8 mouse cellular contexts compared by ENCODE assay signal in the genomic region with DNA sequence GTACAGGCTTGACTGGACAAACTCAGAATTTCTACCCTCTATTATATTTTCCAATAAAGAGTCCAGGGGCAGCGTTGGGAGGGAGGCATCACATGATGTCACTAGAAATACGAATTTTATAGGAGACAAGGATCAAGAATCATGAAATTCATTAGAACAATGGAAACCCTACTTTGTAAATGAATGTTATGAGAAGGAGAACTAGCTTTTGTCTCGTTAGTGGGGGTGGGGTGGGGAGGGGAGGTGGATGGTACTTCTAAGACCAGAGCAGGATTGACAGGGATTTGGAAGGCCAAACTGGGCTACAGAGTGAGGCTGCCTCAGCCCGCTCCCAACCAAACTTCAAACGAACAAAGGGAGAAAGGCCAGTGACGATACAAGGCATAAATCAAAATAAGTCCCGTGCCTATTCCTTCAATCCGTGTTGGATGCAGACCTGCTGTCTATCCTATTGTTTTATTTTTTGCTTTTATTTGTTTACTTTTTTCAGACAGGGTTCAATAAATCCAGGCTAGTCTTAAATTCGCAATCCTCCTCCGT. TPM values are rescaled to one million over a fixed set of nuclear protein-coding genes. Genes with fewer than 3 reads are reported as not detected.
DNase-seq lines count a peak whose midpoint lies in the region; ATAC-seq and TF ChIP-seq lines count a peak whose summit lies in the region.

No protein-coding gene starts in this region.

- H3K27me3 ChIP-seq in C2C12 (ENCODE audit: control insufficient read depth, insufficient read depth, insufficient read length) = no peaks in the 10 kb centered on the region
- H3K27me3 ChIP-seq in forebrain, embryonic 13.5 days = no peaks in the 10 kb centered on the region
- H3K27me3 ChIP-seq in liver, embryonic 16.5 days (ENCODE audit: control insufficient read depth, insufficient read depth, low read depth, low read length) = no peaks in the 10 kb centered on the region

- H3ac ChIP-seq in C2C12 (ENCODE audit: control insufficient read depth, insufficient read length, low read depth) = peak overlapping the region; percentile 95

- 1% methylated on average over 10 of the region's 10 CpGs for WGBS in forebrain, embryonic 13.5 days
- 5% methylated on average over 10 of the region's 10 CpGs for WGBS in liver, embryonic 16.5 days (ENCODE audit: insufficient replicate concordance)

- peak overlapping the region; percentile 92 for H3K27ac ChIP-seq in forebrain, embryonic 13.5 days
- peak overlapping the region; percentile 98 for H3K27ac ChIP-seq in liver, embryonic 16.5 days (ENCODE audit: low read length)

- H3K4me1 ChIP-seq in forebrain, embryonic 13.5 days = peaks cover 39% of the 10 kb centered on the region
- peaks cover 36% of the 10 kb centered on the region for H3K4me1 ChIP-seq in liver, embryonic 16.5 days (ENCODE audit: control insufficient read depth, low read depth, low read length)

- H3K9me3 ChIP-seq in forebrain, embryonic 13.5 days (replicated peaks) = no peaks in the 10 kb centered on the region
- H3K9me3 ChIP-seq in liver, embryonic 16.5 days (replicated peaks; ENCODE audit: control insufficient read depth, low read length) = no peaks in the 10 kb centered on the region

- H3K79me3 ChIP-seq in C2C12 (ENCODE audit: low read depth) = peaks cover 53% of the 10 kb centered on the region

- H3K4me3 ChIP-seq in C2C12 (ENCODE audit: insufficient read depth, poor library complexity, severe bottlenecking) = peak overlapping the region; percentile 55
- peak overlapping the region; percentile 67 for H3K4me3 ChIP-seq in forebrain, embryonic 13.5 days
- H3K4me3 ChIP-seq in liver, embryonic 16.5 days (ENCODE audit: low read depth, low read length) = peak overlapping the region; percentile 86

- H3K79me2 ChIP-seq in C2C12 (ENCODE audit: control insufficient read depth, insufficient read depth) = peaks cover 69% of the 10 kb centered on the region

- no peak for TF ChIP-seq CTCF in C2C12 (IDR thresholded peaks at IDR 0.05; ENCODE audit: control insufficient read depth, insufficient read depth, insufficient read length)

- peak overlapping the region; percentile 76 for H3K9ac ChIP-seq in forebrain, embryonic 13.5 days
- H3K9ac ChIP-seq in liver, embryonic 16.5 days (ENCODE audit: low read depth, low read length) = peak overlapping the region; percentile 89

- peak overlapping the region; percentile 73 for H3K4me2 ChIP-seq in forebrain, embryonic 13.5 days
- H3K4me2 ChIP-seq in liver, embryonic 16.5 days (ENCODE audit: low read depth, low read length) = peak overlapping the region; percentile 94

- peaks cover 32% of the 10 kb centered on the region for H3K36me3 ChIP-seq in C2C12 (ENCODE audit: control insufficient read depth, insufficient read depth)
- H3K36me3 ChIP-seq in forebrain, embryonic 13.5 days (ENCODE audit: poor library complexity, severe bottlenecking) = peaks cover 22% of the 10 kb centered on the region
- no peaks in the 10 kb centered on the region for H3K36me3 ChIP-seq in liver, embryonic 16.5 days (ENCODE audit: control insufficient read depth, insufficient read depth)

- DNase-seq in cerebellum, adult 9-10 months = peak; percentile 45
- DNase-seq in cerebellum, postnatal 36 days = no peak
- DNase-seq in right cerebral cortex, adult 18-20 months = no peak
- DNase-seq in right cerebral cortex, postnatal 14 days = no peak
- DNase-seq in B cell, adult 2 months = no peak

- ATAC-seq in forebrain, embryonic 13.5 days = no peak
- ATAC-seq in liver, embryonic 16.5 days (ENCODE audit: low read depth) = no peak

TF ChIP-seq in C2C12, 6 proteins besides CTCF, POLR2A, EP300 and RAD21:
- no peak for TF ChIP-seq MYOG (IDR thresholded peaks at IDR 0.05; ENCODE audit: control insufficient read depth, extremely low read depth, insufficient read length)
- TF ChIP-seq USF1 (IDR thresholded peaks at IDR 0.05; ENCODE audit: low read depth) = no peak
- TF ChIP-seq MYOD1 (IDR thresholded peaks at IDR 0.05; ENCODE audit: control insufficient read depth, insufficient read length, low read depth) = no peak
- TF ChIP-seq CEBPB (IDR thresholded peaks at IDR 0.05; ENCODE audit: low read depth) = no peak
- TF ChIP-seq FOSL1 (IDR thresholded peaks at IDR 0.05; ENCODE audit: insufficient read depth, low read length, poor library complexity, severe bottlenecking) = no peak
- TF ChIP-seq MAX (IDR thresholded peaks at IDR 0.05) = no peak

RNA-seq across cellular contexts. Expression of gene Npc2, which starts 0.9 kb away (rescaled TPM):
- 226 TPM for polyA plus RNA-seq in C2C12 (2012; fragmentation: generic; extraction: Trizol)
- 85.8 and 89.8 TPM in 2 replicates for polyA plus RNA-seq in forebrain, embryonic 13.5 days (2015; fragmentation: Nextera tagmentation; extraction: Ambion mirVana)
- 26.9 and 27.9 TPM in 2 replicates for polyA plus RNA-seq in liver, embryonic 16.5 days (2015; fragmentation: Nextera tagmentation; extraction: Ambion mirVana)

RNA-seq across cellular contexts. Expression of gene Isca2, which starts 1.0 kb away (rescaled TPM):
- 44.1 TPM for polyA plus RNA-seq in C2C12 (2012; fragmentation: generic; extraction: Trizol)
- 168 and 171 TPM in 2 replicates for polyA plus RNA-seq in forebrain, embryonic 13.5 days (2015; fragmentation: Nextera tagmentation; extraction: Ambion mirVana)
- polyA plus RNA-seq in liver, embryonic 16.5 days (2015; fragmentation: Nextera tagmentation; extraction: Ambion mirVana) = 94.7 and 96.2 TPM in 2 replicates
